Mouse (Mus musculus) stomach, embryonic 16.5 days (tissue): Measurements from ENCODE around the gene Ccser2. TPM values are rescaled to one million over a fixed set of nuclear protein-coding genes. Genes with fewer than 3 reads are reported as not detected.

ENCODE experiments used
- ATAC-seq: fragments of 200-750 bp; cut with Nextera tagmentation; 2 replicates; pipeline ENCODE4 v1.8.0; 2017; ENCODE audit warnings: moderate number of reproducible peaks, moderate TSS enrichment; ENCODE audit not compliant: insufficient read depth, low FRiP score
- H3K27ac ChIP-seq: fragments of 300-500 bp; sonication (generic); 2 replicates; pipeline ENCODE4 v1.5.1; 2014; ENCODE audit warnings: low read length
- H3K27me3 ChIP-seq: fragments of 300-500 bp; sonication (generic); 2 replicates; pipeline ENCODE4 v1.6.1; 2014; ENCODE audit warnings: low read length, control low read depth, mixed read lengths; ENCODE audit not compliant: control insufficient read depth, insufficient read depth
- H3K36me3 ChIP-seq: fragments of 300-500 bp; sonication (generic); 2 replicates; pipeline ENCODE4 v1.6.1; 2014; ENCODE audit warnings: low read length; ENCODE audit not compliant: control insufficient read depth, insufficient read depth
- H3K4me1 ChIP-seq: fragments of 300-500 bp; sonication (generic); 2 replicates; pipeline ENCODE4 v1.6.1; 2014; ENCODE audit warnings: low read length, control low read depth, mixed read lengths; ENCODE audit not compliant: control insufficient read depth, insufficient read depth
- H3K4me2 ChIP-seq: fragments of 300-500 bp; sonication (generic); 2 replicates; pipeline ENCODE4 v1.6.1; 2014; ENCODE audit warnings: low read depth, low read length, mixed read lengths
- H3K4me3 ChIP-seq: fragments of 300-500 bp; sonication (generic); replicated peaks from 2 replicates; pipeline ENCODE4 v1.5.1; 2014; ENCODE audit warnings: mild to moderate bottlenecking, low read length
- H3K9ac ChIP-seq: fragments of 300-500 bp; sonication (generic); 2 replicates; pipeline ENCODE4 v1.6.1; 2014; ENCODE audit warnings: low read length
- H3K9me3 ChIP-seq: fragments of 300-500 bp; sonication (generic); replicated peaks from 2 replicates; pipeline ENCODE4 v1.6.1; 2016; ENCODE audit warnings: low read length, control low read depth; ENCODE audit not compliant: control insufficient read depth
- WGBS: fragments of 180-500 bp; shearing (Covaris S2); extraction: QIAGEN DNeasy Blood & Tissue Kit; methylation state at CpG from one replicate; pipeline ENCODE4 v1.1.7; 2014; 5-methylcytosine and 5-hydroxymethylcytosine counted together
- polyA plus RNA-seq: library from polyadenylated mRNA; unstranded; fragments of >200 nt; fragmentation: Nextera tagmentation; extraction: Ambion mirVana; gene quantifications from 2 replicates; pipeline ENCODE4 v1.2.1, GENCODE M21; 2015

Gene Ccser2
- polyA plus RNA-seq, 1 experiment from 2014 or later: 26.0 TPM

GRCm38 (mm10) chr14:36900883-36901282 lies 67.7 kb downstream of the Ccser2 start:
- Histone ChIP-seq H3K4me3 (no peak overlapping the region), H3K36me3 (no peaks in the 10 kb centered on the region), H3K4me1 (no peaks in the 10 kb centered on the region), H3K9ac (no peak overlapping the region), H3K27me3 (no peaks in the 10 kb centered on the region), H3K27ac (no peak overlapping the region), H3K4me2 (no peak overlapping the region), H3K9me3 (no peaks in the 10 kb centered on the region)
- no peak for ATAC-seq

GRCm38 (mm10) chr14:36894701-36895100 lies 73.9 kb downstream of the Ccser2 start:
- WGBS: 89% methylated on average over 3 of the region's 3 CpGs
- Histone ChIP-seq H3K4me2 (no peak overlapping the region), H3K9me3 (no peaks in the 10 kb centered on the region), H3K9ac (no peak overlapping the region), H3K27me3 (no peaks in the 10 kb centered on the region), H3K4me1 (no peaks in the 10 kb centered on the region), H3K36me3 (no peaks in the 10 kb centered on the region), H3K27ac (no peak overlapping the region), H3K4me3 (no peak overlapping the region)
- ATAC-seq: no peak

DNA sequence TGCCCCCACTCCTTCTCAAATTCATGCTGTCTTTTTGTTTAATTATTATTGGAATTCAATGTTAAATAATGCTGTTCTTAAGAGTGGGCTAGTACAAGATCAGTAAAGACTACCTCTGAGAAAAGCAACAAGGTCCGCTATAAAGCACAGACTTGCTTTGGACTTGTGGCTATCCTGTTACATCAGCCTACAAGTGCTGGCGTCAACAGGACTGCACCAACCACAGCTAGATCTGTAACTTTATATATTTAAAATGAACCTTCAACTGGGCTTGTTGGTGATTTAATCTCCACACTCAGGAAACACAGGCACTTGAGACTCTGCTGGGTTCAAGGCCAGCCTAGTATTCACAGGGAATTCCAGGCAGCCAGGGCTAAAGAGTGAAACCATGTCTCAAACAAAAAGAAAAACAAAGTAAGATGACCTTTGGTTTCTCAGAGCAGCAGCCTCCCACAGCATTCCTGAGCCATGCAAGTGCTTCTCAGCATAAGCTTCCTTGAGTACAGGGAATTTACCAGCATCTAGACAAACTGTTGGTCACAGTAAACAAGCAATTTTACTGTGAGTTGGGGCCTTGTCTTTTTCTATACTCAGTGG lies 75.7 kb downstream of the Ccser2 start:
- H3K4me1 ChIP-seq: no peaks in the 10 kb centered on the region
- no peaks in the 10 kb centered on the region for H3K9me3 ChIP-seq
- no peak for ATAC-seq
- WGBS: 58% methylated on average over 2 of the region's 2 CpGs
- H3K4me2 ChIP-seq: no peak overlapping the region
- no peaks in the 10 kb centered on the region for H3K36me3 ChIP-seq
- no peak overlapping the region for H3K9ac ChIP-seq
- H3K27ac ChIP-seq: no peak overlapping the region
- no peaks in the 10 kb centered on the region for H3K27me3 ChIP-seq
- H3K4me3 ChIP-seq: no peak overlapping the region

- WGBS: 66% methylated on average over 7 of the region's 7 CpGs
These were observed 78.4 kb downstream of the Ccser2 start for GRCm38 (mm10) chr14:36890130-36890529.

DNA sequence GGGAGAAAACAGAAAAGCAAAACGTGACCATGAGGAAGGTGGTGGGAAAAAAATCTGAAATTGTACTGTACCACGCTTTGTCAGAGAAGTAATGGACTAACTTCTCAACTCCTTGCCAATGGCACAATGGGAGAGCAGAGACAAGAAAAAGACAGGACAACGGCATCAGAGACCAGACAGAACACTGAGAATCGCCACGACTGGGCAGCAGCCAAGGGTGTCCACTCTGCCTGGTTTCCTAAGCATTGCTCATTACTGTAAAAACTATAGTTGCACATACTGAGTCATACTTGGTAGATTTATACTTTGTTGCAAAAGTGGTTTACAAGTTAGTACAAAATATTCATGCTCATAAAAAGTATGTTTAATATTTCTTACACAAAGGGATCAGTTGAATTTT lies 82.9 kb downstream of the Ccser2 start:
- no peak overlapping the region for H3K27ac ChIP-seq
- H3K9me3 ChIP-seq: no peaks in the 10 kb centered on the region
- ATAC-seq: no peak
- no peak overlapping the region for H3K4me2 ChIP-seq
- H3K36me3 ChIP-seq: no peaks in the 10 kb centered on the region
- H3K4me3 ChIP-seq: no peak overlapping the region
- no peak overlapping the region for H3K9ac ChIP-seq
- 87% methylated on average over 5 of the region's 5 CpGs for WGBS
- no peaks in the 10 kb centered on the region for H3K4me1 ChIP-seq
- H3K27me3 ChIP-seq: no peaks in the 10 kb centered on the region

More at GRCm38 (mm10) chr14:36890130-36890529, 78.4 kb downstream of the Ccser2 start:
- H3K9me3 ChIP-seq: no peaks in the 10 kb centered on the region
- no peak overlapping the region for H3K4me2 ChIP-seq
- no peaks in the 10 kb centered on the region for H3K36me3 ChIP-seq
- no peak overlapping the region for H3K4me3 ChIP-seq
- H3K9ac ChIP-seq: no peak overlapping the region
- no peak overlapping the region for H3K27ac ChIP-seq
- no peaks in the 10 kb centered on the region for H3K27me3 ChIP-seq
- H3K4me1 ChIP-seq: no peaks in the 10 kb centered on the region
- no peak for ATAC-seq

GRCm38 (mm10) chr14:36885117-36885516 lies 83.5 kb downstream of the Ccser2 start:
- WGBS: 86% methylated on average over 1 of the region's 1 CpGs
- no peak overlapping the region for H3K9ac ChIP-seq
- no peaks in the 10 kb centered on the region for H3K4me1 ChIP-seq
- no peak for ATAC-seq
- no peak overlapping the region for H3K4me3 ChIP-seq
- H3K9me3 ChIP-seq: no peaks in the 10 kb centered on the region
- H3K36me3 ChIP-seq: no peaks in the 10 kb centered on the region
- H3K27me3 ChIP-seq: no peaks in the 10 kb centered on the region
- H3K27ac ChIP-seq: no peak overlapping the region
- H3K4me2 ChIP-seq: no peak overlapping the region

DNA sequence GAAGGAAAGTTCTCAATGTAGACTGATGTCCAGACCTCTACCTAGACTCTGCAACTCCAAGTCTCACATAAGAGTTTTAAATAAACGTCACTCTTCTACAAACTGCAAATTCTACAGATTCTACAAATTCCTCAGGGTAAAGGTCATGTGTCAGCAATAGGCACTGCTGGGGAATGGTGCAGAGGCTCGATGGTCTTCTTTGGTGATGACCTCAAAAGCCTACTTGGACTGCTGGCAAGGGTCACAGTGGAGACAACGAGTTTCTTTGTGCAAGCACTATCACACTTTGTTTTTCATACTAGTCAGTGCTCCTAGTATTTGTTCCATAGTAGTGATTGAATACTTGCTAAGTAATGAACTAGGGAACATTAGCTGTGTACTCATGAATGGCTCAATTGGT lies 85.0 kb downstream of the Ccser2 start:
- H3K27me3 ChIP-seq: no peaks in the 10 kb centered on the region
- no peaks in the 10 kb centered on the region for H3K4me1 ChIP-seq
- no peak overlapping the region for H3K27ac ChIP-seq
- no peaks in the 10 kb centered on the region for H3K9me3 ChIP-seq
- 33% methylated on average over 3 of the region's 3 CpGs for WGBS
- no peak overlapping the region for H3K4me2 ChIP-seq
- H3K9ac ChIP-seq: no peak overlapping the region
- no peak for ATAC-seq
- no peak overlapping the region for H3K4me3 ChIP-seq
- no peaks in the 10 kb centered on the region; the same call in 1 of the 2 replicates for H3K36me3 ChIP-seq

- no peaks in the 10 kb centered on the region for H3K9me3 ChIP-seq
- no peak overlapping the region for H3K4me3 ChIP-seq
- H3K4me2 ChIP-seq: no peak overlapping the region
- 80% methylated on average over 6 of the region's 6 CpGs for WGBS
- no peaks in the 10 kb centered on the region for H3K36me3 ChIP-seq
- no peaks in the 10 kb centered on the region for H3K27me3 ChIP-seq
- H3K4me1 ChIP-seq: no peaks in the 10 kb centered on the region
- no peak overlapping the region for H3K27ac ChIP-seq
- H3K9ac ChIP-seq: no peak overlapping the region
- no peak for ATAC-seq
These were observed 98.3 kb downstream of the Ccser2 start for GRCm38 (mm10) chr14:36870257-36870656.

DNA sequence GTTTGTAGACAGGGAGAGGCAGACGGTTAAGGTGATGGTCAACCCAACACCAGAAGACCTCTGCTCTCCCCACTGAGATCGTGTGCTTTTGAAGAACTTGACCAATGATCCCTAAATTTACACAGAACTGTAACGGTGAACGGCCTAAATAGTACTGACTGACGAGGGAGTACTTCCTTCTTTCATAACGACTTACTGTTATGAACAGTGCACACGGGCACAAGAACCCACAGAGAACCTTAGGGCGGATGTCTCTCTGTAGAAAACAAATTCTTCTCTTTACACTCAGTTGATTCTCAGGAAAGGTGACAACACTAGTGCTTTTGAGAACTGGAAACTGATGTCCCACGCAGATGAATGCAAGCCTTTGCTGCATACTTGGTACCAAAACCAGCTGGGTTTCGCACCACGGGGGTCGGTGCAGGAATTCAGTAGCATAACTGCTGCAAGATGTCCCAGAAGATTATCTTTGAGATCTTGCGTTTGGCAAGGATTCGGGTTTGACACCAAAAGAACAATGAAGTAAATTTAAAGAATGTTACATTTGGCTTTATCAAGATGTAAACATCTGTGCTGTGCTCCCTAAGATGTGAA lies 99.7 kb downstream of the Ccser2 start:
- no peak overlapping the region for H3K27ac ChIP-seq
- no peak overlapping the region for H3K4me2 ChIP-seq
- H3K4me3 ChIP-seq: no peak overlapping the region
- ATAC-seq: no peak
- 66% methylated on average over 14 of the region's 14 CpGs for WGBS
- no peaks in the 10 kb centered on the region for H3K36me3 ChIP-seq
- H3K9ac ChIP-seq: no peak overlapping the region
- H3K9me3 ChIP-seq: no peaks in the 10 kb centered on the region
- H3K27me3 ChIP-seq: no peaks in the 10 kb centered on the region
- no peaks in the 10 kb centered on the region for H3K4me1 ChIP-seq
